Mouse (Mus musculus) left cerebral cortex, adult 8-10 months (tissue): ENCODE measurements around the gene Gm45785. TPM values are rescaled to one million over a fixed set of nuclear protein-coding genes. Genes with fewer than 3 reads are reported as not detected.

Source experiments
- total RNA-seq, 4 experiments: library from RNA; stranded (reverse); gene quantifications; 2 replicates each; pipeline ENCODE4 v1.2.4; 2022

Gene Gm45785
- total RNA-seq, 4 experiments from 2014 or later, result 1.0 to 2.9 (median 2.5) TPM

Other genes starting within 250 kb of the Gm45785 start
- gene Olfr61, start 227.4 kb downstream of the Gm45785 start, total RNA-seq, result not detected
- not detected for gene Olfr53, start 209.9 kb downstream of the Gm45785 start, total RNA-seq
- gene Olfr539, start 196.4 kb downstream of the Gm45785 start, total RNA-seq, result under 1 TPM; 0.04 to 0.09 (median 0.07) TPM
- gene Olfr45, start 174.4 kb downstream of the Gm45785 start, total RNA-seq, result not detected
- gene Olfr541, start 159.1 kb downstream of the Gm45785 start, total RNA-seq, result not detected
- under 1 TPM in 1 of 4 experiments, not detected in 3; 0.36 TPM for gene Cyp2e1, start 92.6 kb downstream of the Gm45785 start, total RNA-seq
- gene Syce1, start 68.5 kb downstream of the Gm45785 start, total RNA-seq, result under 1 TPM in 3 of 4 experiments, not detected in 1; 0.40 to 0.91 (median 0.46) TPM
- 10 to 100 TPM; 29.5 to 33.1 (median 29.7) TPM for gene Zfp941, start 34.2 kb downstream of the Gm45785 start, total RNA-seq
- 10 to 100 TPM in 1 of 4 experiments, 1 to 10 TPM in 3; 6.2 to 13.1 (median 8.4) TPM for gene Urah, start 21.3 kb downstream of the Gm45785 start, total RNA-seq
- not detected for gene Scgb1c1, start 10.8 kb downstream of the Gm45785 start, total RNA-seq
- under 1 TPM in 1 of 4 experiments, not detected in 3; 0.36 TPM for gene Odf3, start 8.5 kb downstream of the Gm45785 start, total RNA-seq
- gene Ric8a, start 626 bp upstream of the Gm45785 start, total RNA-seq, result 10 to 100 TPM; 60.1 to 70.0 (median 64.9) TPM
- gene Bet1l, start 1.2 kb upstream of the Gm45785 start, total RNA-seq, result 10 to 100 TPM; 20.7 to 26.7 (median 23.2) TPM
- gene Psmd13, start 25.6 kb upstream of the Gm45785 start, total RNA-seq, result 100 to 1,000 TPM; 105 to 117 (median 109) TPM
- 10 to 100 TPM; 62.4 to 79.7 (median 73.7) TPM for gene Sirt3, start 26.0 kb upstream of the Gm45785 start, total RNA-seq
- 1 to 10 TPM; 1.7 to 3.9 (median 2.9) TPM for gene Cox8b, start 44.1 kb upstream of the Gm45785 start, total RNA-seq
- 1 to 10 TPM in 1 of 4 experiments, under 1 TPM in 3; 0.54 to 1.1 (median 0.92) TPM for gene Nlrp6, start 64.6 kb upstream of the Gm45785 start, total RNA-seq
- 1 to 10 TPM; 3.9 to 4.7 (median 4.3) TPM for gene Pgghg, start 85.1 kb upstream of the Gm45785 start, total RNA-seq
- gene Ifitm5, start 94.0 kb upstream of the Gm45785 start, total RNA-seq, result under 1 TPM in 1 of 4 experiments, not detected in 3; 0.51 TPM
- gene Gm45717, start 99.6 kb upstream of the Gm45785 start, total RNA-seq, result not detected
- gene Ifitm2, start 99.7 kb upstream of the Gm45785 start, total RNA-seq, result 10 to 100 TPM; 13.5 to 19.6 (median 16.7) TPM
- gene Ifitm1, start 110.9 kb upstream of the Gm45785 start, total RNA-seq, result 1 to 10 TPM; 3.6 to 7.4 (median 5.0) TPM
- gene Ifitm3, start 154.4 kb upstream of the Gm45785 start, total RNA-seq, result 10 to 100 TPM; 12.2 to 26.6 (median 17.7) TPM
- under 1 TPM in 2 of 4 experiments, not detected in 2; 0.87 to 0.88 TPM for gene Ifitm6, start 161.6 kb upstream of the Gm45785 start, total RNA-seq
- gene Gm17387, start 172.8 kb upstream of the Gm45785 start, total RNA-seq, result not detected
- gene B4galnt4, start 204.8 kb upstream of the Gm45785 start, total RNA-seq, result 10 to 100 TPM; 64.5 to 81.0 (median 79.2) TPM
- gene Pkp3, start 221.9 kb upstream of the Gm45785 start, total RNA-seq, result under 1 TPM in 1 of 4 experiments, not detected in 3; 0.57 TPM
- gene Sigirr, start 244.2 kb upstream of the Gm45785 start, total RNA-seq, result 1 to 10 TPM; 2.3 to 2.6 (median 2.5) TPM